Mouse (Mus musculus) stomach, postnatal 0 days (tissue): ENCODE data around the gene Zfp260.

ENCODE experiments used
- CTCF ChIP-seq: IDR thresholded peaks from 2 replicates; pipeline ENCODE4 v1.5.1; 2016; ENCODE audit warnings: antibody characterized with exemption, low read depth, mild to moderate bottlenecking, moderate library complexity
- EP300 ChIP-seq: optimal IDR thresholded peaks from 2 replicates; pipeline ENCODE3; 2016; ENCODE audit warnings: antibody characterized with exemption

DNA sequence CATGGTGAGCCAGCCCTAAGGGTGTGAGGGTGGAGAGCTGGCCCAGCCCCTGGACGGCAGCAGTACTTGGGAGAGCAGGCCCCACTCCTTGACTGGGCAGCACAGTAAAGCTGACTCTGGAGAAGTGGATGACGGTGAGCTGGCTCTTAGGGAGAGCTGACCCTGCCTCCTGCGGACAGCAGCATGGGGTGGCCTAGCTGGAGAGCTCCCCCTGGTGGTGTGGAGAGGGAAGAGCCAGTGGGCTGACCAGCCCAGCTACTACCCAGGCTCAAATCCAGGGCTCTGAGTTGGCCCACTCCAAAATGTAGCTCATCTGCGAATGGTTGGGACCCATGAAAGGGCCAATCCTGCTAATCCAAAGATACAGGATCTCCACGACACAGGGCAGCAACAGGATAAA, 30.0 kb upstream of the Zfp260 start:
- TF ChIP-seq EP300 (no peak), CTCF (no peak)
